Mouse (Mus musculus) midbrain, embryonic 15.5 days (tissue): ENCODE measurements around the gene Thbd. TPM values are rescaled to one million over a fixed set of nuclear protein-coding genes. Genes with fewer than 3 reads are reported as not detected.

Experiments
- ATAC-seq: fragments of 200-750 bp; cut with Nextera tagmentation; replicated peaks from 2 replicates; pipeline ENCODE4 v1.8.0; 2017; ENCODE audit warnings: moderate TSS enrichment
- H3K27ac ChIP-seq: fragments of 300-500 bp; sonication (generic); 2 replicates; pipeline ENCODE4 v1.5.1; 2015; ENCODE audit warnings: mild to moderate bottlenecking, inconsistent platforms
- H3K27me3 ChIP-seq: fragments of 300-500 bp; sonication (generic); replicated peaks from 2 replicates; pipeline ENCODE4 v1.6.1; 2015; ENCODE audit warnings: inconsistent platforms
- H3K36me3 ChIP-seq: fragments of 300-500 bp; sonication (generic); replicated peaks from 2 replicates; pipeline ENCODE4 v1.6.1; 2015; ENCODE audit warnings: inconsistent platforms
- H3K4me1 ChIP-seq: fragments of 300-500 bp; sonication (generic); 2 replicates; pipeline ENCODE4 v1.6.1; 2015; ENCODE audit warnings: inconsistent platforms
- H3K4me2 ChIP-seq: fragments of 300-500 bp; sonication (generic); 2 replicates; pipeline ENCODE4 v1.6.1; 2015; ENCODE audit warnings: inconsistent platforms, mild to moderate bottlenecking, moderate library complexity
- H3K4me3 ChIP-seq: fragments of 300-500 bp; sonication (generic); 2 replicates; pipeline ENCODE4 v1.5.1; 2015; ENCODE audit warnings: mild to moderate bottlenecking, inconsistent platforms
- H3K9ac ChIP-seq: fragments of 300-500 bp; sonication (generic); 2 replicates; pipeline ENCODE4 v1.6.1; 2015; ENCODE audit warnings: mild to moderate bottlenecking, inconsistent platforms
- H3K9me3 ChIP-seq: fragments of 300-500 bp; sonication (generic); 2 replicates; pipeline ENCODE4 v1.6.1; 2016; ENCODE audit warnings: inconsistent platforms
- WGBS: fragments of 180-500 bp; shearing (Covaris S2); methylation state at CpG from one replicate; pipeline ENCODE4 v1.1.7; 2015; ENCODE audit warnings: mixed read lengths; 5-methylcytosine and 5-hydroxymethylcytosine counted together
- polyA plus RNA-seq: library from polyadenylated mRNA; unstranded; fragments of >200 nt; fragmentation: Nextera tagmentation; extraction: Ambion mirVana; gene quantifications from 2 replicates; pipeline ENCODE4 v1.2.1, GENCODE M21; 2015

Thbd gene
- polyA plus RNA-seq: 13.0 and 14.6 TPM in 2 replicates

DNA sequence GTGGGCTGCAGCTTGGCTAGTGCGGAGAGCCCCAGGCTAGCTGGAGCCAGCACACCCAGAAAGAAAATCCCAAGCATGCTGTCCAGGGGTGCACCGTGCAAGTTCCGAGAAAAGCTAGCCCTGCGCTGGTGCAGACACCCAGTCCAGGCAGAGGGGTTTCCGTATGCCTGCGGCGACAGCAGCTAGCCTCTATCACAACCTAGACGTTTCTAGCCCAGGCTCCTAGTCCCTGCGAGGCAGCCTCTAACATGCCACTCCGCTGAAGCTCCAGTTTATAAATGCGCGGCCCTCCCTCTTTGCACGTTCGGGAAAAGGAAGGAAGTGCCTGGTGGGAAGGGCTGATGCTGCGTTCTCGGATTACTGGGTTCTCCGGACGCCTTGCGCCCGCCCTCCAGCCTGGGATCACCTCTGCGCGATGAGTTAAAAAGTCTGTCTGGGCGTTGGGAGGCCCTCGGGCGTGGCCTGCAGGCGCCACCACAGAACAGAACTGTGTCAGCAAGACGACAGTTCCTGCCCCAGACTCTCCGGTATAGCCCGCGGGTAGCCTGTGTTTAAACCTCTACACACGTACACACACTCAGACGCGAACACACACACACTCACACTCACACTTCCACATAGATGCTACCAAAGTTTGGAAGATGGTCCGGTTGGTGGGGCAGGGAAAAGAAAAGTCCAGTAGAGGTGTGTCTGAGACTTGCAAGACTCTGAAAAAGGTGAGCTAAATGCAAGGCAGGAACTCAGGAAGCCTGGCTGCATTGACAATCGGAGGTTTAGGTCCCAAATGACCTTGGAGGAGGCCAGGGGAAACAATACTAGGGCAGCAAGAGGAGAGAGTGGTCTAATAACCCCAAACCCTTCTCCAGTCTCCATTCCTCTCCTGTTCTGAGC is at the start of gene Thbd:
TSS of gene Thbd (minus strand) at position 319 of the 891 bp plus-strand sequence.
- Histone ChIP-seq H3K27me3 (peaks cover 43% of the 10 kb centered on the region), H3K27ac (no peak within 1 kb of the TSS)

DNA sequence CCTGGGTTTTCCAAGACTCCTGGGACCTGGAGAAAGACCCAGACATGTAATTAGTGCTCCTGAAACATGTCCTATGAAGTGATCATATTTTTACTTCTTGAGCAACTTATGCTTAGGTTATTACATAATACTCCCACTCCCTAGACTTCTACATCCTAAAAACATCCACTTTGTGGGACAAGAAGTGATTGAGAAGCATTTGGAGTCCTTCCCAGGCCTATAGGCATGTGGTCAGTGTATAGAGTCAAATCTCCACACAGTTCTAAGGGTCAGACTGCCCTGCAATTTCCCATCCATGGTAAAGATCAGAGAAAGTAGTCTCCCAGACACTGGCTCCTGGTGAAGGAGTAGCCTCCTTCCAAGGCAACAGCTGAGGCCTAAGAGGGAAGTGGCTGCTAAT is 47.4 kb upstream of the Thbd start:
- Histone ChIP-seq H3K36me3 (no peaks in the 10 kb centered on the region), H3K9me3 (no peaks in the 10 kb centered on the region), H3K27ac (no peak overlapping the region), H3K4me2 (no peak overlapping the region), H3K27me3 (no peaks in the 10 kb centered on the region), H3K9ac (no peak overlapping the region), H3K4me1 (no peaks in the 10 kb centered on the region), H3K4me3 (no peak overlapping the region)
- ATAC-seq: no peak

More for the DNA sequence above, at the start of gene Thbd:
- Histone ChIP-seq H3K4me2 (peak within 1 kb of the TSS; percentile 56), H3K4me3 (peak within 1 kb of the TSS; percentile 38), H3K9me3 (no peaks in the 10 kb centered on the region), H3K9ac (peak within 1 kb of the TSS; percentile 17), H3K4me1 (peaks cover 28% of the 10 kb centered on the region), H3K36me3 (no peaks in the 10 kb centered on the region)
- ATAC-seq: peak; percentile 65
- 4% methylated on average over 35 of the region's 35 CpGs for WGBS

DNA sequence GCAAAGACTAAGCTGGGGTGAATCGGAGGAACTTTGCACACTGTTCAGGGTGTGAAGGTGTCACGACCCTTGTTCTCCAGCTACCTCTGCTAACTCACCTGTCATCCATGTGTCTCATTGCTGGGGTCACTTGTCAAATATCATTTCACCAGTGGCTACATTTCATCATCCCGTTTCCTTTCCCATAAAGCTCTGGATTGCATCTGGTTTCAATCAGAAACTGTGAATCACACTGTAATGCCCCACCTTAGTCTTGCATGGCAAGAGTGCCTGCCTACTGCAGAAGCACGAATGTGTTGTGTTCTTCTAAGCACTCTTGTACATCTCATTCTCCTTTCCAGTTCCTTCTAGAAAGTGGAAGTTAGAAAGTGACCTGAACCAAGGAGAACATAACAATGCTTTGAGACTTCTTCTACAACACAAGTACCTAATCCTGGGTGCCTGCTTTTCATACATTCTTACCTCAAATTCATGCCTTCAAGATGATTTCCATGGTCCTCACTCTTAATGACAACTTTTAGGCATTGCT is 46.1 kb upstream of the Thbd start:
- Histone ChIP-seq H3K27me3 (no peaks in the 10 kb centered on the region), H3K36me3 (no peaks in the 10 kb centered on the region), H3K4me2 (no peak overlapping the region), H3K4me1 (no peaks in the 10 kb centered on the region), H3K27ac (no peak overlapping the region), H3K4me3 (no peak overlapping the region), H3K9ac (no peak overlapping the region), H3K9me3 (no peaks in the 10 kb centered on the region)
- ATAC-seq: no peak
- whole genome bisulfite sequencing: 87% methylated on average over 4 of the region's 4 CpGs

DNA sequence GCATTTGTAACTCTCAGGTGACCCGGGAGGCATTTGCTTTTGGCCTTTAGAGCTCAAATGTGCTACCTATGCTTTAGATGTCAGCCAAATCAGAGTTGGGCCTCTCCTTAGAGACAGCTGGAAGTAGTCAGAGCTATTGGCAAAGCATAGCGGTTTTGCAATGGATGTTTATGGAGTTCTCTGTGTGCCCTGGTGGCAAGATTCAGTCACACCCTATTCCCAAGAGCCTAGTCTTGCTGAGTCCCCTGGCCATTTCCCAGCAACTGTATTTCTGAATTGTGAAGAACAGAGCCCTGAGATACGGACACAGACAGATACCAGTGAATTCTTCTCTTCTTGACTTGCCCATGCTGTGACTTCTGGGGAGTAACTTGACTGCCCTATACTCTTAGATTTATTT is 45.1 kb upstream of the Thbd start:
- 92% methylated on average over 3 of the region's 3 CpGs for WGBS
- no peak overlapping the region for H3K9ac ChIP-seq
- no peak overlapping the region for H3K4me3 ChIP-seq
- no peaks in the 10 kb centered on the region for H3K9me3 ChIP-seq
- no peaks in the 10 kb centered on the region for H3K36me3 ChIP-seq
- no peak for ATAC-seq
- no peak overlapping the region for H3K4me2 ChIP-seq
- H3K27me3 ChIP-seq: no peaks in the 10 kb centered on the region
- no peak overlapping the region for H3K27ac ChIP-seq
- H3K4me1 ChIP-seq: no peaks in the 10 kb centered on the region

DNA sequence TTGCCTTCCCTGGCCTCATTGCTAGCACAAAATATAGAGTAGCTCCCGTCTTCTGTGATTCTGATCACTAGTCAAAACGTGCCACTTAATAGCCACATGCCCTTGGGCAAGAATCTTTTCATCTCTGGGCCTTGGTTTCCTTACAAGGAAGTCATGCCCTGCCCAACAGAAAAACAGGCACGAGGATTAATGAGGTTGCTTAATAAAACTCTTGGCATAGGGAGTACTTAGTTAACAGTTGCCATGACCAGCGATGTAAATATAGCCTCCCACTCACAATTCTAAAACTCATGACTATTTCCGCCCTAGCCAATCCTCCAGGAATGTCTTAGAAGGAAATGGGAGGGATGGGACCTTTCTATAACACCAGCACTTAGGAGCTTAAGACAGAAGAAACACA is 43.5 kb upstream of the Thbd start:
- ATAC-seq: no peak
- 83% methylated on average over 5 of the region's 5 CpGs for WGBS
- H3K27me3 ChIP-seq: no peaks in the 10 kb centered on the region
- no peak overlapping the region for H3K4me2 ChIP-seq
- H3K27ac ChIP-seq: no peak overlapping the region
- no peaks in the 10 kb centered on the region for H3K9me3 ChIP-seq
- no peak overlapping the region for H3K4me3 ChIP-seq
- H3K4me1 ChIP-seq: no peaks in the 10 kb centered on the region
- H3K9ac ChIP-seq: no peak overlapping the region
- H3K36me3 ChIP-seq: no peaks in the 10 kb centered on the region

DNA sequence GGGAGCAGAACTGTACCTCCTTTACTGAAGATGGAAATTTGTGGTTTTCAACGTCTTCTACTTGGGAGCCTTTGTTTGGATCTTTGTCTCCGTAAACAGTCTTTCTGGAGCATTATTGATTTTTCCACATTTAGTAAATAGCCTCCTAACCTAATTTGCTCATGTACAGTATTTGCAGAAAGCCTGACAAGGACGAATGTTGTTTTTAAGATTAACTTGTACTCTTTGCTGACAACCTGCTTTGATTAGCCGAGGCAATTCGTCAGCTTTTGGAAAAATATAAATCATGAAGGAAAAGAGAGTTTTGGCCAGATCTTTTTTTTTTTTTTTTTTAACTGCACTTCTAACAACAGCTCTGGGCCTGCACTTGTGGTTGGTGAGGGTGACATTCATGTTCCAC is 42.6 kb upstream of the Thbd start:
- H3K9me3 ChIP-seq: no peaks in the 10 kb centered on the region
- ATAC-seq: no peak
- H3K27me3 ChIP-seq: no peaks in the 10 kb centered on the region
- H3K9ac ChIP-seq: no peak overlapping the region
- H3K4me1 ChIP-seq: no peaks in the 10 kb centered on the region
- no peak overlapping the region for H3K27ac ChIP-seq
- H3K36me3 ChIP-seq: no peaks in the 10 kb centered on the region
- H3K4me2 ChIP-seq: no peak overlapping the region
- 82% methylated on average over 5 of the region's 5 CpGs for WGBS
- no peak overlapping the region for H3K4me3 ChIP-seq

DNA sequence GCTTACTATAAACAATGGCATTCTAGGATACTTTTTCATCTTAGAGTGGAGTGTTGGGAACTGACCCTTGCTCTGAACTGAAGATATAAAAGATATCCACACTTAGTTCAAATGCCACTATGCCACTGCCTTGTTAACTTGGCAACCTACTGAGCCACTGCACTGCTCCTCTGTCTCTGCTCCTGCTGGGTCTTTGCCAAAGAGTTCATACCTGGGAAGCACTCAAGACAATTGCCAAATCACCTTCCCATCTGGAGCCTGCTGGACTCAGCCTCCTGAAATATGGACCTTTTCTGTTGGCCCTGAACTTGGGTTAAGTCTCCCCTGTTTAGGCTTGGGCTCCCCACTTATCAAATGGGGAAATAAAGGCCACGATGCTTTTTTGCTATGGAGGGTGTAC is 41.7 kb upstream of the Thbd start:
- Histone ChIP-seq H3K9ac (no peak overlapping the region), H3K4me3 (no peak overlapping the region), H3K27ac (no peak overlapping the region), H3K36me3 (no peaks in the 10 kb centered on the region), H3K9me3 (no peaks in the 10 kb centered on the region), H3K4me1 (no peaks in the 10 kb centered on the region), H3K4me2 (no peak overlapping the region), H3K27me3 (no peaks in the 10 kb centered on the region)
- 88% methylated on average over 1 of the region's 1 CpGs for WGBS
- no peak for ATAC-seq

DNA sequence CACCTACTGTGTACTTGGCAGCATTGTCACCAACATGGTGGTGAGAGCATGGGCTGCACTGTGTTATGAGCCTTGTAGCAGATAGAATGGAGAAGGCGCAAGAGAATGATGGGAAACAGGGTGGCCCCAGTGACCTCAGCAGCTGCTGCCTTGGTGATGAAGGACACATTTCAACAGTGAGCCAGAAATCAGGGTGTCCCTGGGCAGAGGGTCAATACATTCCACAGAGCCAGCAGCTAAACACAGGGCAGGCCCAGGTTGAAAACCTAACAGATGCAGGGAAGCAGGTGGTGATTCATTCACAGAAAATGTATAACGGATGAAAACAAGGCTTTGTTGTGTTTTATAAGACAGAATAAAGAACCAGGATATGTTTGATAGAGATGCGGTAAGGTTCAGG is 38.5 kb upstream of the Thbd start:
- WGBS: 77% methylated on average over 3 of the region's 3 CpGs
- no peak for ATAC-seq
- Histone ChIP-seq H3K4me2 (no peak overlapping the region), H3K4me3 (no peak overlapping the region), H3K9ac (no peak overlapping the region), H3K27me3 (no peaks in the 10 kb centered on the region; the same call in 1 of the 2 replicates), H3K4me1 (no peaks in the 10 kb centered on the region), H3K36me3 (no peaks in the 10 kb centered on the region), H3K9me3 (no peaks in the 10 kb centered on the region), H3K27ac (no peak overlapping the region)

DNA sequence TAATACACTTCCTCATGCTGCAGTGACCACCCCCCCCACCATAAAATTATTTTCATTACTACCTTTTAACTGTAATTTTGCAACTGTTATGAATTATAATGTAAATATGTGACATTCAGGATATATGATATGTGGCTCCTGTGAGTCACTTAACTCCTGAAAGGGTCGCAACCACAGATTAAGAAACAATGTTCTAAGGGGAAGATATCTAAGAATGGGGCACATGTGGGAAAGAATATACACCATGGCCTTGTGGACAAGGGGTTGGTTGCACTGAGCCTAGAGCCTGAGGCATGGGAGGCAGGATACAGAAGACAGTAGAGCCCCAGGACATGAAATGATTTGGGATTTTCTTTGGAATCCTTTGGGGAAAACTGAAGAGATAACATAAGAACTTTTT is 37.6 kb upstream of the Thbd start:
- Histone ChIP-seq H3K9ac (no peak overlapping the region), H3K4me3 (no peak overlapping the region), H3K27ac (no peak overlapping the region), H3K4me2 (no peak overlapping the region), H3K4me1 (no peaks in the 10 kb centered on the region), H3K36me3 (no peaks in the 10 kb centered on the region), H3K9me3 (no peaks in the 10 kb centered on the region), H3K27me3 (no peaks in the 10 kb centered on the region; the same call in 1 of the 2 replicates)
- 96% methylated on average over 1 of the region's 1 CpGs for WGBS
- no peak for ATAC-seq

DNA sequence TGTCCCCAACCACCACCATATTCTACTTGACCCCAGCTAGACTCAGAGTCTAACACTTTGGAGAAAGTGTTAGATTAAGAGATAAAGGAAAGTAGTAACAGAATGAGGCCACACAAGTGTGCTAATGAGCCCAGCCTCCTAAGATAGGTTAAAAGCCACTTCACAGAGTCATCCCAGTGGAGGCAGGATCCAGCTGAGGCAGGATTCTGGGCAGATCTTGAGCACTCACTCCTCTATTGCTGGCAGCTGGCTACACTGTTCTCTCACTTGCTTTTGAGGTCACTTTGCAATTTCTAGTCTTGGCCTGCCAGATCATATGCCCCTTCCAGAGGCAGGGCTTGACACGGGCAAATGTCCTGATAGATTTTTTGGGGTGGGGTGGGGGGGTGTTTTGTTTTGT is 36.5 kb upstream of the Thbd start:
- WGBS: 80% methylated on average over 1 of the region's 1 CpGs
- no peak for ATAC-seq
- no peaks in the 10 kb centered on the region for H3K36me3 ChIP-seq
- no peak overlapping the region for H3K4me3 ChIP-seq
- H3K4me2 ChIP-seq: no peak overlapping the region
- no peaks in the 10 kb centered on the region for H3K4me1 ChIP-seq
- no peak overlapping the region for H3K27ac ChIP-seq
- no peaks in the 10 kb centered on the region for H3K9me3 ChIP-seq
- no peaks in the 10 kb centered on the region; the same call in 1 of the 2 replicates for H3K27me3 ChIP-seq
- H3K9ac ChIP-seq: no peak overlapping the region

DNA sequence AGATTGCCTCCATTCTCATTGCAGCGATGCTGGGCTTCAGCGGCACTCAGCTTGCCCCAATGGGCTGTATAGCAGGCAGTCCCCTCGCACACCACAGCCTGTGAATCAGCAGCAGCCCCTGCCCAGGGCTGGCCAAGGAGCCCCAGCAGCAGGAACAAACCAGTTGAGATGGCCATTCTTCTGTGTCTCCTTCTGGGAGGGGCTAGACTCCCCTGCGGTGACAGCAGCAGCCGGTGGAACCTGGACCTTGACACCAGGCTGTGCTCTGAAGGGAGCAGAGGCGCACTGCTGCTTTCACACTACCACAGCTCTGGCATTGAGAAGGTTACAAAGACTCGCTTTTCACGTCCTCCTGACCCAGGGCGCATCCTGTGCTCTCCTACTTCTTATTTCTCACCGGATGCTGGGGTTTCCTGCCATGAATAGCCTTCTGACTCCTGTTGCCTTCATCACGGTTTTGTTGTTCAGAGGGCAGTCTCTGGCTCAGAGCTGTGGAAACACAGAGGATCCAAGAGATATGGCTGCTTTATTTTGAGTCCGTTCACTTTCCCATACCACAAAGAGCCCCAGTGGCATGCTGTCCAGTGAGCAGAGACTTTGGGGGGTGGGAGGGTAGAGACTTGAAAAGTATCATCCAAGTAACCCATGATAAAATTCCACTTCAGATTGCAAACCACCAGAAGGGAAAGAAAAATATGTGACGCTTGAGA is 35.4 kb upstream of the Thbd start, which contains the start of gene Cd93:
TSS of gene Cd93 (minus strand) at position 315 of the 710 bp plus-strand sequence.
- no peaks in the 10 kb centered on the region; the same call in 1 of the 2 replicates for H3K27me3 ChIP-seq
- H3K4me1 ChIP-seq: no peaks in the 10 kb centered on the region
- H3K9me3 ChIP-seq: no peaks in the 10 kb centered on the region
- no peak within 1 kb of the TSS for H3K4me3 ChIP-seq
- no peak within 1 kb of the TSS for H3K4me2 ChIP-seq
- 59% methylated on average over 13 of the region's 13 CpGs for WGBS
- no peaks in the 10 kb centered on the region for H3K36me3 ChIP-seq
- H3K27ac ChIP-seq: 0 out of 2 replicates have a peak within 1 kb of the TSS, but pooled peaks have one; percentile 14
- ATAC-seq: no peak
- no peak within 1 kb of the TSS for H3K9ac ChIP-seq

DNA sequence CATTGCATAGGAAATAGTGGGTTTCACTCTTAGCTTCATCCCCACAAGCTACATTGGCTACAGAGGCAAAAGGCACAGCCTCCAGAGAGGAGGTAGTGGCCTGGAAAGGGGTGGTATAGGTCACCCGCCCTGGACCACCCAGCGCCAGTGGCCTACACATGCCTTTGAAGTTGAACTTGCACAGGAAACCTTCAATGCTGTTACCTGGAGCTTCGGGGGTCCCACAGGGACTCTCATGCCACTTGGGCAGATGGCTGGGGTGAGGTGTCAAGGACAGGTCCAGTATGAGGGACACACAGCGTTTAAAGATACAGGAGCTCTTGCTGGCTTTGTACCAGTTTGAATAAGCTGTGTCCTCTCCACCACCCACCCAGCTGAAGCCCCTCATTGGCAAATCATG is 34.7 kb upstream of the Thbd start:
- Histone ChIP-seq H3K4me2 (no peak overlapping the region), H3K27me3 (no peaks in the 10 kb centered on the region; the same call in 1 of the 2 replicates), H3K27ac (0 out of 2 replicates have a peak overlapping the region, but pooled peaks have one; percentile 14), H3K4me3 (no peak overlapping the region), H3K9ac (no peak overlapping the region), H3K9me3 (no peaks in the 10 kb centered on the region), H3K36me3 (no peaks in the 10 kb centered on the region), H3K4me1 (no peaks in the 10 kb centered on the region)
- 92% methylated on average over 4 of the region's 4 CpGs for WGBS
- ATAC-seq: no peak
